Mouse (Mus musculus) sigmoid colon, adult 10 weeks (tissue): ENCODE data around the gene Polr3k. TPM values are rescaled to one million over a fixed set of nuclear protein-coding genes. Genes with fewer than 3 reads are reported as not detected.

Source experiments
- polyA plus RNA-seq: library from polyadenylated mRNA; stranded (reverse); fragments of 350-450 nt; fragmentation: Illumina TruSeq; extraction: RNeasy Lipid Tissue Mini Kit (QIAGEN cat#74804); gene quantifications from one replicate; pipeline ENCODE4 v1.2.3, GENCODE M21; 2014; ENCODE audit warnings: low read depth, low replicate concordance

Polr3k gene
- polyA plus RNA-seq, result 86.3 TPM

GRCm38 (mm10) chr2:181863791-181864535, at the start of gene Polr3k:
Gene Polr3k, plus strand, starts transcription at chr2:181864337.

GRCm38 (mm10) chr2:181837372-181838292, 26.5 kb upstream of the Polr3k start, which contains the start of gene Pcmtd2:
Gene Pcmtd2, plus strand, starts transcription at chr2:181837854.

Other genes with a start within 250 kb of the Polr3k start
- not detected for gene Gm29797, start 207.3 kb upstream of the Polr3k start, polyA plus RNA-seq
- not detected for gene Sox18, start 192.7 kb upstream of the Polr3k start, polyA plus RNA-seq
- gene Tcea2, start 184.0 kb upstream of the Polr3k start, polyA plus RNA-seq, result not detected
- 10.6 TPM for gene Rgs19, start 170.4 kb upstream of the Polr3k start, polyA plus RNA-seq
- not detected for gene Lkaaear1, start 165.9 kb upstream of the Polr3k start, polyA plus RNA-seq
- gene Oprl1, start 149.3 kb upstream of the Polr3k start, polyA plus RNA-seq, result 0.25 TPM
- gene Myt1, start 101.0 kb upstream of the Polr3k start, polyA plus RNA-seq, result 1.4 TPM
- 200 TPM for gene Pcmtd2, start 26.5 kb upstream of the Polr3k start, polyA plus RNA-seq
- gene Gm14496, start 126.8 kb downstream of the Polr3k start, polyA plus RNA-seq, result not detected